Mouse (Mus musculus) brain, adult 2 months (tissue): ENCODE results near the gene Arhgap27.

Experiments used
- DNase-seq: peaks from one replicate; pipeline ENCODE4 v3.0.0; 2011; ENCODE audit warnings: low read depth, low spot score

Gene Arhgap27

DNA sequence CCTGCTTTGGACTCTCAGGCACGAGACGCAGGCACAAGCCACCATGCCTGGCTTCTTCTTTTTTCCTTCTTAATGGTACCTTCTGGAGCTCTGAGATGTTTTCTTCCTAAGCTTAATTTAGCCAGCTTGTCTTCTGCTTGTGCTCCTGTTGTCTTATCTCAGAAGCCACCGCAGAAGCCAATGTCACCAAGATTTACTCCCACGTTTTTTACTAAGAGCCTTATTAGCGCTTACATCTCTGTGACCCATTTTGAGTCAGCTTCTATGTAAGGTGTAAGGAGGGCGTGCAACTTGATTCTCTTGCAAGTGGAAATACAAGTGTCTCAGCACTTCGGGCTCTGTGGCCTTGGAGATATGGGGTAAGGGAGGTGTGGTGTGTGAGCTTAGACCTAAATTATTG is 18.0 kb upstream of the Arhgap27 start:
- peak; percentile 81 for DNase-seq

DNA sequence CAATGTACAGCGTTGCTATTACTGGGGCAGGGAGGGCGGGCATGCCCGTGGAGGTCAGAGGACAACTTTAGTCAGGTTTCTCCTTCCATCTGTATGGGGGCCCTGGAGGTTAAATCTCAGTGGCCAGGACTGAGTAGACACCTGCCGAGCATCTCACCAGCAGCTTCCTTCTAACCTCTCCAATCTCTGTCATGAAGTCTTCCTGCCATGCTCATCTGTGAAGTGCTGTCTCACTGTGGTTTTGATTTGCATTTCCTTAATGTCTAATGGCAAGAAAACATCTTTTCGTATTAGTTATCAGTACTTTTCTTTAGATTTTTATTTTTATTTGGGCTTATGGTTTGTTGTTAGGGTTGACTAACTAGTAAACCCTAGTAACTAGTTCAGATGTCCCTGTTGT is 17.0 kb upstream of the Arhgap27 start:
- no peak for DNase-seq

DNA sequence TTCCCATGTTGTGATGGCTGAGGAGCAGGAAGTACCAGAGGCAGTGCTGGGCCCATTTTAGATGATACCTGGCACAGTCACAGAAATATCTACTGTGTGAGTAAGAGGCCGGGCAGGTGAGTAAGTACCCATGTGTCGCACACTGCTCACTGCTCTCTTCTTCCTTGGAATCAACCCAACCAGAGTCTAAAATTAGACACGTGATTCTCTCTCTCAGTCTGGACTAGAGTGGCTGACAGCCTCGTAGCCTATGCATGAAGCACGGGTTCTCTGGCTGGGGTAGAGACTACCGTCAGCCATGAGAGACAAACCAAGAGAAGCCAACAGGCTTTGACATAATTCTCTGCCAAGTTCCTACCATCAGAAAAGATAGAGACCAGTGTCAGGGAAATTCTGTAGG is 14.8 kb upstream of the Arhgap27 start:
- DNase-seq: peak; percentile 63

DNA sequence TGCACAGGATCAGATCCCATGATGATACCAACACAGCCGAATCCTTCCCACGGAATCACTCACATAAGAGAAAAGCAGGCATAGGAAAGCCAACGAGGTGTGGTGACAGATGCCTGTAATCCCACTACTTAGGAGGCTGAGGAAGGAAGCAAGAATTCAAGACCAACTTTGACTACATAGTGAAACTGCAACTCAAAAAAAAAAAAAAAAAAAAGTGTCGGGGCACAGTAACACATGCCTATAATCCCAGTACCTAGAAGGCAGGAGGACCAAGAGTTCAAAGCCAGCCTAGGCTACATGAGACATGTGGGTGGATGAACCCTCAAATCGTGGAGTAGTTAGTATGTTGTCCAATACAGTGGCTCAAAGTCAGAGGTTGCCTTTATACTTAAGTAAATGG is 12.3 kb upstream of the Arhgap27 start:
- DNase-seq: peak; percentile 47

DNA sequence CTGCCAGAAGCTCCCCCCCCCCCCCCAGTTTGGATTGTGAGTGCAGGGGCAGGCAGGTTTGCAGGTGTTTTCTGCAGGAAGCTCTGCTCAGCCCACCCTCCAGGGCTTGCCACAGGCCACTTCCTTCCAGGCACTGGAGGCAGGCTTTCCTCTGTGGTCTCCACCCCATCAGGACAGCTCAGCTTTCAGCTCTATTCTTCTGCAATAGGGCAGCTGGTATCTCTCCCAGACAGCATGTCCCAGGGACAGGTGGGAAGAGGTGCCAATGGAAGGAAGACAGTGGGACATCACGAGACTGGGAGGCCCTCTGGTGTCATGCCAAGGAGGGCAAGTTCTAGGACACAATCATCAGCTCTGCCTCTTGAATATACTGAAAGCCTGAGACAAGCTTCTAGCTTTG is 11.8 kb upstream of the Arhgap27 start:
- peak; percentile 65 for DNase-seq

DNA sequence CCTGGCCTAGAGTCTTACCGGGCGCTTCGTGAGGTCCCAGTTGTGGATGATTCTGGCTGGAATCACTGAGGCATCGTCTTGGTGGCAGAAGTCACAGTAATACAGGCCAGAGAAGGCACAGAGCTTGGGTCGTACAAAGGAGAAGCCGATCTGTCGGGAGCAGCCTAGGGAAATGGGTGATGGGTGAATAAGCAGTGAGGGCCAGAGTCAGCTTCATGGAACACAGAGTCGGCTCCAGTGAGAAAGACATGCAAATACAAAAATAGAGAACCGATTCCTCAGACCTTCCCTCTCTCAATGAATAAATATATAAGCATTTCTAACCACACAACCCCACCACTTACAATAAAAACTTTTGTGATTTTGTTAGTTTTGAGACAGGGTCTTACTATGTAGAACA is 10.4 kb upstream of the Arhgap27 start:
- no peak for DNase-seq

DNA sequence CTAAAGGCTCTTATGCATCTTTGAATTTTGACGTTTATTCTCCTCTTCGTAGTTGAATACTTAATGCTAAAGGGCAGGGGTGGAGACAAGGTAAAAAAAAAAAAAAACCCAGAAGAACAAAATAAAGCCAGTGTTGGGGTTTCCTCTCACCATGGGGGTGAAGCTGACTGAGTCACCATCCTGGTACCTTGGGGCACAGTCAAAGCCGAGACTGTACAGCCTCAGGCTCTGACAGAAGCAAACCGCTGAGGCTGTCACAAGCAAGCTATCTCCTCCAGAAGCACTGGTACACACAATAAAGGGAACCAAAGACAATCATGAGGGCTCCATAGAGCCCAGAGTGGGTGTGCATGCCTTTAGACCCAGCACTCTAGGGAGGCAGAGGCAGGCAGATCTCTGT is 9.1 kb upstream of the Arhgap27 start:
- no peak for DNase-seq

DNA sequence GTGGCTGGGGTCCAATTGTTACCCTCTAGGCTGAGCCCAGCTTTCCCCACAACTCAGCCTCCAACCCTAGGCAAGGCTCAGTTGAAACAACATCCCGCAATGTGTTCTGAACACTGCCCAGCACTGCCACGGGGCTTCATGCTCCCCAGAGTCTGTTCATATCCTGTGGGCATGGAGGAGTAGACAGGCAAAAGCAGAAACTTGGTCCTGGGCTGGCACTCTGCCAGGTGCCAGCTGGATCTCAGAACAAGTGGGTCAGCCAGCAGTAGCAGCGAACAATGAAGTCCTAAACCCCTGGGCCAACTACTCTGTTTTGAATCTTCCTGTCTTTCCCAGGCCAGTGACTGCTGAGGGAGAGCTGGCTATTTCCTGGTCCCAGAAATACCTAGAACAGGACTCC is 8.6 kb upstream of the Arhgap27 start:
- DNase-seq: peak; percentile 61

DNA sequence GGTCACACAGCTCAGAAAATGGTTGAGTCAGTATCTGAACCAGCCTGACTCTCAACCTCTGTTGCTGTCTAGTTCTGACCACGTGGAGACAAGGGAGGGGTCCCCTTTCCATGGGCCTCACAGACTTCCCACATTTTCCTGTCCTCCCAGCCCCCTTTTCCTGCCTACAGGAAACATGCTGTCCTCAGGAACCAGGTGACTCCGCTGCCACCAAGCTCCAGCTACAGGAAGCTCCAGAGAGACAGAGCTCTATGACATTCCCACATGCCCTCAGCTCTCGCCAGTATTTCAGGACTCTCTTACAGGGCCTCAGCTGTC is 7.7 kb upstream of the Arhgap27 start:
- DNase-seq: no peak

DNA sequence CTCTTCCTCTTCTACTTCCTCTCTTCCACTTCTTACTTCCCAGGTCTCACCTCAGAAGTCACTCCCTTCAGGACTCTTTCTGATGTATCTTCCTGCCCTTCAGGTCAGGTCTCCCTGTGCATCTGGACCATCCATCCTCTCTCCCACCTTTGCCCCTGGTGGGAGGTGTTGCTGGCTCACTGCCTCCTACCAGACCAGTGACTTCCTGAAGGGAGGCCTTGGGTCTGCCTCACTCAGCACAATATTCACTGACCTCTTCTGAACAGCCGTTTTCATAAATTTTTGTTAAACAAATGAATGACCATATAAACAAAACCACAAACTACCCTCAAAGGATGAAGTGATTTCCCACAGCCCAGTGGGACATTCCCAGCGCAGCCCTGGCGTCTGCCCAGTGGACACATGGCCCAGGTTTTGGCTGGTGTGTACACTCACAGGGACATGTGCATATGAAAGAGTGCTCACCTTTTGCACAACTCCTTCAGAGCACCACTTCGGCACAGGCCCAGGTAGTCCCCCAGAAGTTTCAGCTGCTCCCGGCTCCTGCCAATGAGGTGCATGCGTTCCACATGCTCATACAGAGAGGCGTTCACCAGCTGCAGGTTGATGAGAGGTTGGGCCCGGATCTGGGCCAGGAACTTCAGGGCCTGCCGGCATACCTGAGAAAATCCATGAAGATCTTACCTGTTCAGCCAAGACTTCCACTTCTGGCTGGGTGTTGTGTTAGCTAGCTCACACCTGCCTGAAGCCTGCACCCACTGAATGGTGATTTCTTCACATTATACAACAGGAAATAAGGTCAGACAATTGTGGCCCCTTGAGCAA is 7.1 kb upstream of the Arhgap27 start:
- DNase-seq: no peak

DNA sequence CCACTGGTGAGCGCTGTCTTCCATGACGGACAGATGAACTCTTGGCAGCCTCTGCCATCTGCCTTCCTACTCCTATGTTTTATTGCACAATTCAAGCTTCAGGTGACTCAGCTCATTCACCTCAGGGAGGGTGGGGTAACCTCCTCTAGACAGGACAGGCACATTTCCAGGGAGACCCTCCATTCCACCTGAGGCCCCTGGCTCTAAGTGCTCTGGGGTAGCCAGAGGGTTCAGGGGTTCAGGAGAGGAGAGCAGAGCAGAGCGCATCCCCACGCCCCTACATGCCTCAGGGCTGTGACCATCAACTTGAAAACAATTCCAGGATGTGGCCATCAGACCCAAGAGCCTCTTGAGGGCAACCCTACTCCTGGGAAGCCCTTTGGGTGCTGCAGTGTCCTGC is 2.0 kb upstream of the Arhgap27 start:
- DNase-seq: no peak

DNA sequence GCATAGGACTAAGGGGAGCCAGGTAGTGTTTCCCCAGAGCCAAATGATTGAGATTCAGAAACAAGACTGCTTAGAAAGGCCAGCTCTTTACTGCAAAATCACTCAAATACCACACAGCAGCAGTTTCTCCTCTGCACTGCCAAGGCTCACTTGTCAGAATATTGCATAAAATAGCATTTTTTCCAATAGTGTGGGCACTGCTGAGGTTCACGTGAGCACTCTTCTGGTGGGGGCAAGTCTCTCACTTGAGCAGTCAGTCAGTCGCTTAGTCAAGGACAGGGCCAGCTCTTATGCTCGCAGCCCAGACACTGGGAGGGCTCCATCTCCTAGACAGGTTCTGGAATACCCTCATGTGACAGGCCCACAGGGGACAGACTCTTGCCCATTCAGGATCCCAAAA is 1.5 kb upstream of the Arhgap27 start:
- peak; percentile 70 for DNase-seq

DNA sequence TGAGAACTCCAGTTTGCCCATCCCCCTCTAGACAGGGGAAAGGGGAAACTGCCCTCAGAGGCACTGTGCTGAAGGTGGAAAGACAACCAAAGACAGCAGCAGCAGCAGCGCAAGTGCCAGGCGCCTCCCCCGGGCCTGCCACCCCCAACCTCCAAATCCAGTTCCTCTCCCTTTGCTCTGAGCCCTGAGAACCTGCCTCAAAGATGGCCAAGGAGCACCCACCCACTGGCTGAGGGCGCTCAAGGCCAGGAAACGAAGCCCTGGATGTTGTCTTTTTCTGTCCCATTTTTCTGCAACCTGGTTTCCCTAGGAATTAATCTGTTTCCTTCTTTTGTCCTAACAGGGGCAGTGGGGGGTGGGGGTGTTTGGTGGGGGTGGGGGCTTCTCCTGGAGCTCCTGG is 843 bp upstream of the Arhgap27 start:
- no peak for DNase-seq

DNA sequence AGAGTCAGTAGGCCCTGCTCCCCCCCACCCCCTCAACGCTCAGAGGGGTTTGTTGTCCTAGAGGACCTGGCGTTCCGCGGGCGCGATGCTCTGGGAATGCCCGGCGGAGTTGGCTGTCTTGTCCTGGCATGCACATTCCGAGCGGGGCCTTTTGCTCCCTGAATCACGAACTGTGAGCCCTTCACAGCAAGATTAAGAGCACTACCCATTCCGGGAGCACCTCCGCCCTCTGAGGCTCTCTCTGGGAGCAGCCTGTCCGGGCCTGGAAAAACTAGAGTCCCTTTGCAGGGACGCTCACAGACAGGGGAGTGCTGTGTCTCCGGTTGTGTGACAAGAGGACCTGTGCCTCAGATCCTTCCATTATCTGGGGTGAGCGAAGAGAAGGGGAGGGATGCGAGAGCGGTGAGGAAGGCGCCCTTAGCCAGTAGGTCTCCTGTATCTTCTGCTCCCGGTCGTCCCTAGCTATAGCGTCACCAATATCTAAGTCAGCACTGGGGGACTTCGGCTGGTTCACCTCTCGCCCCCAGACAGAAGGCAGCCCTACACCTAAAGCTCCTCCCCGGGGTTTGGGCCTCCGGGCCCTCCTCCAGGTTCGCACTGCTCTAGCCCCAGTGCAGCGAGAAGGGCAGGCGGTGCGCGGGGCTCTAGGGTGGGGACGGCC is 841 bp downstream of the Arhgap27 start:
- DNase-seq: peak; percentile 47

DNA sequence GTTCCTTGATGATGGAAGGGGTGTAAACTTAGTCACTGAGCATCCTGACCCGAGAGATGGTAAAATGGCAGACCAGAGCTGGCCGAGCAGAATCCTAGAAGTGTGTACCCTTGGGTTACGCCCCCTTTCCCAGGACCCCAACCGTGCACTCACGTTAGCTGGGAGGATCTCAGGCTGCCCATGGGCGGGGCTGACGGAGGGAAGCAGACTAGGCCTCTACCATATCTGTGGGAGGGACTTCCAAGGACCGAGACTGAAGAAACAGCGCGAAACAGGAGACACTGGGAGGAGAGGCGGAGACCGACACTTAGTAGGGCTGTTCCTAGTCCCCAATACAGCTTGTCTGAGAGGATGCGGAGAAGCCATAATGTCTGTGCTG is 1.4 kb downstream of the Arhgap27 start:
- no peak for DNase-seq

DNA sequence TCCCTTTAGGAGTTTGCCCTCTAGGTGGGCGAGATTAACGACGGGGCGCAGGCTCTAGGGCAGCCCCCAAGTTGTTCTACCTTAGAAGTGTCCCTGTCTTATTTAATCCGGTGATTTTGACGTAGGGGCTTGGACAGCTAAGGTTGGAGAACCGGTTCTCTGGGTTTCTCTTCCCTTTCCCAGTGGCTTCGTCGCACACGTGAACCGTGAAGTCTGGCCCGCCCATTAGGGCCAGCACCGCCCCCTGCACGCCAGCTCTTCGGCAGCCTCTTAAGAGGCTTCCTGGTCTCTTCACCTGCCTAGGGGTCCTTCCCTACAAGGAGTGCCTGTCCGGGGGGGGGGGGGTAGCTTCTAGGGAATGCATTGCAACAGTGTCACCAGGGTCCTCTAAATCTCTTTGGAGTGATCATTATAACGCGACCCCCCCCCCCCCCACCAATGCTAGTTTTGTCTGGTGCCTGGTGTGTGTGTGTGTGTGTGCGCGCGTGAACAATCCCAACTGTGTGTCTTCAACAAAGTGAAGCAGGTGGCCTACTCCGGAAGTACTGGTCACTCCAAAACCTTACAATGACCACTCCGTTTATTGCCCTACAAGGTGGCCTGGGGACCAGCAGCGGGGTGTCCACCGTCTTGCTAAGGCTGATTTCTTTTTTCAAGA is 2.0 kb downstream of the Arhgap27 start:
- DNase-seq: no peak

DNA sequence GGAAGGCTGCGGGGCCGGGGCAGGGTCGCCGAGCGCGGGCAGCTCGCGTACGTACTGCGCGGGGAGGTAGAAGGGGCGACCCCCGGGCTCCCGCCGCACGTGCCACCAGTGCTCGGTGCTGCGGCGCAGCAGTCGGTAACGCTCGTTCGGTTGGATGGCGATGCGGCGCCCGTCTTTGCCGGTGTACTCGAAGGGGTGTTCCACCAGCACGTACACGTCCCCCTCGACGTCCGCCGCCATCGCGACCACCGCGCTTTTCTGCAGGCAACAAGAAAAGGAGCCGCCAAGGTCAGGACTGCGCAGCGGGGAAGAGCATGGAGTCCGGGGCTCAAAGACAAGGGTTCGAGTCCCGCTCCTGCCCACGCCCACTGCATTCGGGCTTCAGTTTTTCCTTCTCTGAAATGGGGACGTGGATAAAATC is 2.8 kb downstream of the Arhgap27 start:
- no peak for DNase-seq

DNA sequence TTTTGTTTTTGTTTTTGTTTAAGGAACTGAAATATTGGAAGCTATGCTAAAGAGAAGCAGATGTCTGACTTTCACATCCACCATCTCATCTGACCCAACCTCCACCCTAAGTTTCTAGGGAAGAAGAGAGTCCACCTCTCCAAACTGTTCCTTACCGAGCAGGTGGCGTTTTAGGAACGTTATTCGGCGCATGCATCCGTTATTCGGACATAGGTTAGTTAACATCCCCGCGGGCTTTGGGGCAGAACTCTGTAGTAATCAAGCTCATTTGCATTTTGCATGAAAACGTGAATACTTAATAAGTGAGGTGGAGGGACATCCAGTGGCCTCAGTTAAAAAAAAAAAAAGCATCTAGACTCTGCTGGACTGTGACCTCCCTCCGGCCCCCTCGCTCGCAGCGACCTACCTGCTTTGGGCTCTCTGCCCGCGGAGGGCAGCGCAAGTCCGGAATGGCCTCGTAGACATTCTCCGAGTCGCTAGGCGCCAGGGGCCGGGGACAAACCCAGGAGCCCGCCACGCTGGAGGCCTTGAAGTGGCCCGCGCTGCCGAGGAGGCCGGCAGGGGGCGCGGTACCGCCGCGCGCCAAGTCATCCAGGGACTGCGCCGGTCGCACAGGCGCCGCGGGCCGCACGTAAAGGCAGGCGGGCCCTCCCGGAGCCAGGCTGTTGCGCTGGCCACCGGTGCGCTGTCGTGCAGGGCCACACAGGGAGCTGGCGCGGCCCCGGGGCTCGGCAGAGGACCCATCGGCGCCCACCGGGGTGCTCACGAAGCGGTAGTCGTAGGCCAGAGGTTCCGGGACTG is 3.5 kb downstream of the Arhgap27 start:
- peak; percentile 91 for DNase-seq

DNA sequence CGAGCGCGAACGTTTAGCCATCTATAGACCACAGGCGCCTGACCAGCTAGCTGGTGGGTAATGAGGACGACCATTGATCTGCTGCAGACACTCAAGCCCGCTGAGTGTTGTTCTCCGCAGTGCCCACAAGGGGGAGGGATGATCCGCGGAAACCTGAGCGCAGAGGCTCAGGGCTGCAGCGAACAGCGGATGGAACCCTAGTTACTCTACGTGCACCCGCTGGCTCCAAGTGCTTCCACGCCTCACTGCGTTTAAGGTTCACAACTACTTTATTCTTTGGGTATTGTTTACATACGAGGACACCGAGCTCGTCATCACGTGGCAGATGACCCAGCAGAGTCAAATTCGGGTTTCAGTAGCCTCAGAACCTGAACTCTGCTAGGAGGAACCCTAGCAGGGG is 4.4 kb downstream of the Arhgap27 start:
- DNase-seq: peak; percentile 88

DNA sequence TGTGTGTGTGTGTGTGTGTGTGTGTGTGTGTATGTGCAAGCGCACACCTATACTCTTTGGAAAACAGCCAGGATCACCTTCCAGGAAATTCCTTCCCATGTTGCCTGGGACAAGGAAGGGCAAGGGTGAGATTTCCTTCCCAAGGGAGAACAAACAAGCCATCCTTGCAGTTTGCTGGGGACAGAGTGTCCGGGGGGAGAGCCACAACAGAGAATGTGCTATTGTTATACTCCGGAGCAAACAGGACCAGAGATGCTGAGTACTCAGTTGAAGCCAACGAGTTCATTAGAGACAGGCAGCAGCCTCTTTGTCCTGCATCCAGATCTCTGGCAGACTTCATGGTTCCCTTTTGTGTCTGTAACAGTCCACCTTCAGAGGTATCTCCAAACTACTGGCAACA is 5.2 kb downstream of the Arhgap27 start:
- no peak for DNase-seq

DNA sequence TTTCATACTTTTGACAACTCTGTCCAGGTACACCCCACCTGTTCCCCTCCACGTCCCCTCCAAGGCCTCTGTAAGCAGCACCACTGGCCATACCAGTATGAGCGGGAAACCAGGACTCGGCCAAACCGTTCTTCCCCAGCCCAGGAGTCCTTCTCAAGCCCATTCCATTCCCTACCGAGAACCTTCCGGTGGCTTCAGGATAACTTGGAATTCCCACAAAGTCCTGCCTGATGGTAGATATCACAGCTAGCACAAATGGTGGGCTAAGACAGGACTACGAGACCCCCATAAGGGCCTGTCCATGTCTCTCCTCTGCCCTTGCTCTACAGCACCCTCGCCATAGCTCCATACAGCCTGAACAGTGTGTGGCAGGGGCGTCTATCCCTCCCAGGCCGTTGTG is 5.8 kb downstream of the Arhgap27 start:
- no peak for DNase-seq
